Mouse (Mus musculus) liver, adult 2 months (tissue): ENCODE measurements around the gene Gucy2d.

ENCODE experiments used
- CTCF ChIP-seq: fragments of 200-500 bp; IDR thresholded peaks from 2 replicates; pipeline ENCODE4 v1.5.1; 2011; ENCODE audit warnings: low read depth, low read length, control low read depth
- POLR2A ChIP-seq: fragments of 200-500 bp; IDR thresholded peaks from 2 replicates; pipeline ENCODE4 v1.6.1; 2011; ENCODE audit warnings: low read length, control low read depth; ENCODE audit not compliant: insufficient read depth; ENCODE audit errors: extremely low read depth

DNA sequence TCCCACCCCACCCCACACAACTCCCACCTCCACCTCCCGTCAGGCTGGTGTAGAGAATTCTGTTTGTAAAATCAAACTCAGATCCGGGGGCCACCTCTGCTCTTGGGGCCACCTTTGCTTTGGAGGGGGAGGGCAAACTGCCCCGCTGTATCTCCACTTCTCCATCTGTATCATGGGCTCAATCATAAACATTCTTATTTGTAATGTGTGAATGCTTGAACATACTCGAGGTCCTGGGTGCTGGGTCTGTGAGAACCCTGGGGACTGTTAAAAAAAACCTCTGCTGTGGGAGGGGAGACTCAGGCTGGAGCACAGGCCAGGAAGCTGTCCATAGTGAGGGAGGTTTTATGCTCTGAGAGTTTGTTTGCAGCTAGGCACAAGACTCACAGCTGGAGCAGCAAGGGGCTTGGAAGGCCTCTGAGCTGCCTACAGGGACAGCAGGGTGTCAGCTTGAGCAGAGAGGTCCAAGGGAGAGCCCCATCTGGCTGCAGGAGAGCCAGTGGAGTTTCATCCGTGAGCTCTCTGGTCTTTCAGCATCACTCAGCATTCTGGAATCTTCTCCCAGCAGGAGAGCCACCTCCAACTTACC lies 64.6 kb downstream of the Gucy2d start:
- no peak for TF ChIP-seq CTCF
- no peak for TF ChIP-seq POLR2A
